Mouse (Mus musculus) myocyte (in vitro differentiated cells): Measurements from ENCODE around the gene Flnc.
A peak's percentile ranks its signal among the peaks of the same experiment; 100 is the strongest.

Experiments
- CEBPB ChIP-seq: IDR thresholded peaks from 2 replicates; pipeline ENCODE4 v1.6.1; 2011; ENCODE audit warnings: mild to moderate bottlenecking, moderate library complexity; ENCODE audit not compliant: poor library complexity, insufficient read depth, severe bottlenecking
- E2F4 ChIP-seq: IDR thresholded peaks from one replicate; pipeline ENCODE4 v1.6.1; 2011; ENCODE audit warnings: mild to moderate bottlenecking, control low read depth, moderate library complexity; ENCODE audit not compliant: insufficient read depth
- MAX ChIP-seq: IDR thresholded peaks from one replicate; pipeline ENCODE4 v1.6.1; 2011; ENCODE audit warnings: low read depth, mild to moderate bottlenecking, control low read depth
- MYOD1 ChIP-seq, 3 experiments: IDR thresholded peaks; one replicate each; pipeline ENCODE4 v1.6.1; 2011; ENCODE audit warnings: control low read depth in 2 of 3, low read depth in 2 of 3, mild to moderate bottlenecking in 2 of 3, moderate library complexity in 1 of 3; ENCODE audit not compliant: insufficient read length in 2 of 3, control insufficient read depth in 1 of 3
- MYOG ChIP-seq, 3 experiments: IDR thresholded peaks; one replicate each; pipeline ENCODE4 v1.6.1; 2011; ENCODE audit warnings: control low read depth in 2 of 3, low read depth in 2 of 3, mild to moderate bottlenecking in 2 of 3; ENCODE audit not compliant: insufficient read length in 2 of 3, control insufficient read depth in 1 of 3, insufficient read depth in 1 of 3
- POLR2A ChIP-seq: IDR thresholded peaks from one replicate; pipeline ENCODE4 v1.6.1; 2011; ENCODE audit warnings: low read depth, mild to moderate bottlenecking, control low read depth, moderate library complexity; ENCODE audit not compliant: insufficient read length
- POLR2AphosphoS2 ChIP-seq: IDR thresholded peaks from one replicate; pipeline ENCODE4 v1.6.1; 2011; ENCODE audit warnings: low read depth, control low read depth; ENCODE audit not compliant: insufficient read length
- REST ChIP-seq: IDR thresholded peaks from one replicate; pipeline ENCODE4 v1.6.1; 2011; ENCODE audit warnings: mild to moderate bottlenecking, control low read depth, moderate library complexity; ENCODE audit not compliant: insufficient read depth, insufficient read length
- SRF ChIP-seq: IDR thresholded peaks from one replicate; pipeline ENCODE4 v1.6.1; 2011; ENCODE audit warnings: low read depth; ENCODE audit not compliant: control insufficient read depth, insufficient read length
- TCF12 ChIP-seq: IDR thresholded peaks from one replicate; pipeline ENCODE4 v1.6.1; 2011; ENCODE audit warnings: mild to moderate bottlenecking, control low read depth; ENCODE audit not compliant: poor library complexity, insufficient read depth, severe bottlenecking
- TCF3 ChIP-seq: IDR thresholded peaks from one replicate; pipeline ENCODE4 v1.6.1; 2011; ENCODE audit warnings: low read depth, control low read depth; ENCODE audit not compliant: insufficient read length
- USF1 ChIP-seq: IDR thresholded peaks from one replicate; pipeline ENCODE4 v1.6.1; 2011; ENCODE audit warnings: low read depth, mild to moderate bottlenecking, control low read depth, moderate library complexity

DNA sequence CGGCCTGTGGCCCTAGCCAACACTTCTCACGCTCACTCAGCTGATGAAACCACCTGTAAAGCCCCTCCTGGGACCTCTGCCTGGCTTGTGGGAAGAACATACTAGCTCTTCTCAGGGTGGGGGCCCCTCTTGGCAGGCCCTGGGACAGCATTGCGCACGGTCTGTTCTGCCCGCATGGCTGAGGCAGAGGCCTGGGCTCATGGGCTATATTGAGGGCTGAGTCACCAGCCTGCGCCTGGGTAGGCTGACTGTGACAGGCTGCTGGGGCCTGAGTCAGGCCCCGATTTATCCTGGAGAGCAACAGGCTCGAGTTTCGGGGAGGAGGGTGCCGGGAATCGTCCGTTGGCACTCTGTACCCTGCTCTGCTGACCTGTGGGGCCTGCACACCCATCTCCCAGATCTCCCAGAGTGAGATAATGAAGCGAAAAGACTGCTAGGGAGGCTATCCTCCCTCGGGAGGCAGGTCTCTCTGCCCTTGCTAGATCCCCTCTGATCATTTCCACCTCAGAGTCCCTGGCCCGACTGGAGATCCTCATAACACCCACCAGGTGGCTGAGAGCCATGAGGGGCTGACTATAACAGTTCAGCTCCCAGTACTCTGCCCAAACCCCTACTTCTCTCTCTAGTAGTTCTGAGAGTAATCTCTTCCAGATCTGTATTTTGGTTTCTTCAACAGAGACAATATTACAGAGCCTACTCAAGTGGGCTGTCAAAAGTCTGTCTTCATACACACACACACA lies 2.2 kb upstream of the Flnc start:
- TF ChIP-seq POLR2A (no peak), MAX (no peak), E2F4 (peak; percentile 7), USF1 (no peak), MYOD1 (IDR thresholded peaks at IDR 0.05; ENCODE audit: control insufficient read depth in 1 of 3, insufficient read length in 2 of 3, low read depth in 2 of 3) (peak in 1 of 3 experiments; percentile 25), SRF (no peak), POLR2AphosphoS2 (peak; percentile 59), MYOG (IDR thresholded peaks at IDR 0.05; ENCODE audit: control insufficient read depth in 1 of 3, insufficient read depth in 1 of 3, insufficient read length in 2 of 3, low read depth in 2 of 3) (peak; percentile 16 to 78 (median 36)), TCF12 (no peak), CEBPB (peak; percentile 87; the same call in 1 of the 2 replicates), REST (no peak), TCF3 (no peak)
